Mouse (Mus musculus) brain, embryonic 14.5 days (tissue): ENCODE data around the gene Slc35b2.

Experiments
- CTCF ChIP-seq: fragments of 200-500 bp; IDR thresholded peaks from 2 replicates; pipeline ENCODE4 v1.5.1; 2012; ENCODE audit warnings: inconsistent platforms, mild to moderate bottlenecking, moderate library complexity, borderline replicate concordance; ENCODE audit not compliant: insufficient read depth, insufficient read length; ENCODE audit errors: extremely low read depth
- POLR2A ChIP-seq: fragments of 200-500 bp; IDR thresholded peaks from 2 replicates; pipeline ENCODE4 v1.6.1; 2012; ENCODE audit warnings: mild to moderate bottlenecking, inconsistent platforms, borderline replicate concordance; ENCODE audit not compliant: poor library complexity, insufficient read depth, insufficient read length, severe bottlenecking; ENCODE audit errors: extremely low read depth

- TF ChIP-seq POLR2A (no peak), CTCF (no peak)
Measured at GRCm38 (mm10) chr17:45602984-45603383, 39.3 kb downstream of the Slc35b2 start.
